Mouse (Mus musculus) retina, adult 2 months (tissue): ENCODE measurements around the gene Gpr137.

Experiments
- DNase-seq: peaks from one replicate; pipeline ENCODE4 v3.0.0-alpha.2; 2012; ENCODE audit warnings: low read depth, low spot score

Gpr137 gene

GRCm38 (mm10) chr19:6941372-6942248 lies 670 bp downstream of the Gpr137 start, which contains the start of gene Bad:
TSS of gene Bad (plus strand) at chr19:6941861.
- DNase-seq: peak; percentile 93

GRCm38 (mm10) chr19:6940396-6941351 lies 1.6 kb downstream of the Gpr137 start:
- DNase-seq: no peak

- DNase-seq: no peak
These were observed 2.9 kb downstream of the Gpr137 start for GRCm38 (mm10) chr19:6939106-6940002.

- DNase-seq: no peak
These were observed 4.5 kb downstream of the Gpr137 start for GRCm38 (mm10) chr19:6937541-6938465.

DNA sequence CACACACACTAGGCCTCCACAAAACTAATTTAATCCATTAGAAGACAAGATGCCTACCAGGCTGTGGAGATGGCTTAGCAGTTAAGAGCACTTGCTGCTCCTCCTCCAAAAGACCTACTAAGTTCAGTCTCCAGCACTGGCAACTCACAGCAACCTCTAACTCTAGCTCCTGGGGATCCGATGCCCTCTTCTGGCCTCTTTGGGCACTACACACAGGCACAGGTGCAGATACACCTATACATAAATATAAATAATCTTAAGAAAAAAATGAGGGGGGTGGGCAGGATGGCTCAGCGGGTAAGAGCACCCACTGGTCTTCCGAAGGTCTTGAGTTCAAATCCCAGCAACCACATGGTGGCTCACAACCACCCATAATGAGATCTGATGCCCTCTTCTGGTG lies 6.0 kb downstream of the Gpr137 start:
- no peak for DNase-seq

GRCm38 (mm10) chr19:6934195-6934977 lies 7.9 kb downstream of the Gpr137 start, which contains the start of gene Kcnk4:
TSS of gene Kcnk4 (minus strand) at chr19:6934515.
- no peak for DNase-seq

DNA sequence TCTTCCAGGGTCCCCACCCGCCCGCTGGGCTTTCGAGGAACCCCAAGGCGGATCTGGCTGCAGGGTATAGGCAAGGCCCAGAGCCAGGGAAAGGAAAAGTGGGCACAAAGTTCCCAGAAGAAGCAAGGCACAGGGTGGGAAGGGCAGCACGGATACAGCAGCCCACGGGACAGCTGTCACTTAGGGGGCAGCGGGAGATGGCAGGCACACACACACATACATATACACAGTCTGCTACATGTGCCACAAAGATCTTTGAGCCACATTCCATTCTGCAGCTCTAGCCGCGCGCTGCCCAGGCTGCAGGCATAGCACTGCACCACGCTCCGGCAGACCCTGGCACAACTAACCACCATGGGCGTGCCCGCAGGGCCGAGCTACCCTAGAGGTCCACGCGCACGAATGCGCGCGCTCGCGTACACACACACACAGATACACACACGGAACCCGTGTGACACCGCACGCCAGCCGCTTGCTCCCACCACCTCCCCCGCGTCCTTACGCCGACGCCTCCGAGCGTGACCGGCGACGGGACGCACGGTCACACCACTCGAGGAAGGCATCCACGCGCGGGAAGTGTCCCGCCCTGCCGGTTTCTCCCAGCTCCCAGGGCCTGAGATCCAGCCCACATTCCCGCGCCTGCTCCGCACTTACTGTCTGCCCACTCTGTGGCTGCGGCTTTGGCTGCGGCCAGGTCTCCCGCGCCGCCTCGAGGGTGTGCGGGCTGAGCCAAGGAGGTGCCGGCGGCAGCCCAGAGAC lies 8.7 kb downstream of the Gpr137 start:
- DNase-seq: no peak

- DNase-seq: no peak
These were observed 9.2 kb downstream of the Gpr137 start for GRCm38 (mm10) chr19:6933102-6933435.

DNA sequence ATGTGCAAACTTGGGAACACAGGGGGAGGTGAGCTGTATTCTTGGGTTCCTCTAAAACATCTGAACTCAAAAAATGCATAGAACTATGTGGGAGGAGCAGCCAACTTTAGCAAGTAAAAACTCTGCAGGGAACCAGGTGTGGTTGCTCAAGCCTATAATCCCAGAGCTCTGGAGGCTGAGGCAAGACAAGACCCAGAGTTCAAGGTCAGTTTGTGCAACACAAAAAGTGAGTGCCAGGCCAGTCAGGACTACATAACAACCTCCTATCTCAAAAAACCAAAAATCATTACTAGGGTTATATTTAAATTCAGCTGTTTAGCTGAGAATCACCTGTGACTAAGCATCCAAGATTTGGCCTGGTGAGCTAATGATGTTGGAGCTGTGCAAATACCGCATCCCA lies 10.3 kb downstream of the Gpr137 start:
- no peak for DNase-seq

DNA sequence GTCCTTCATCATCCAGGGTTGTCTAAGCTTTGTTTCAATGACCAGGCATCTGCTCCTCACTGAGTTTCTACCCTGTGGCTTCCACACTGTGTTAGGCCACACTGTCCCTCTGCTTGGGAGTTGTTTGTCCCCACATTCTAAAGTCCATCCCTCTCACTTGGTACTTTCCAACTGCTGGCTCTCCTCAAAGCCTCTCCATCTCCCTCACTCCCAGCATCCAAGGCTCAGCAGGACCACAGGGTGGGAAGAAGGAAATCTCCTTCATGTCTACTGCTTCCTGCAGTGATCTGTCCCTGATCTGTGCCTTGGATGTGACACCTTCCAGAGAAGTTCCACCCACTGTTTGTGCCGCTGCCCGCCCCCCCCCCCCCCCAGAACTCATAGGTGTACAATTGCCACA lies 11.3 kb downstream of the Gpr137 start:
- DNase-seq: no peak

DNA sequence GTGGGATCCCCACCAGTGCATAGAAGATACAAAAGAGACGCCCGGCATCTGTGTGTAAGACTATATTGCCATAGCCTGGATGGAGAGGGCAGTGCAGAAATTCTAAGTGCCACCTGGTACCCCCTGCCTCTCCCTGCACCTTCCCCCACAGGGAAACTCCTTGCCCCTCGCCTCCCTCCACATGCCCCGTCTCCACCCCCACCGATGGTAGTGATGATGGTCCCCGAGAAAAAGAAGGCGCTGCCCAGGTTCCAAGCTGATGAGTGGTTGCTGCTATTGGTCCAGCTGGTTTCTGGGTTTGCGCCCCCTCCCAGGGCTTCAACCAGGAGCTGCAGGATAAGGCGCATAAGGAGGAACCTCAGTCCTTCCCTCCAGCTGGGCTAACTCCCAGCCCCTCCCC lies 14.2 kb downstream of the Gpr137 start:
- no peak for DNase-seq

GRCm38 (mm10) chr19:6926559-6927255 lies 15.6 kb downstream of the Gpr137 start:
- no peak for DNase-seq

DNA sequence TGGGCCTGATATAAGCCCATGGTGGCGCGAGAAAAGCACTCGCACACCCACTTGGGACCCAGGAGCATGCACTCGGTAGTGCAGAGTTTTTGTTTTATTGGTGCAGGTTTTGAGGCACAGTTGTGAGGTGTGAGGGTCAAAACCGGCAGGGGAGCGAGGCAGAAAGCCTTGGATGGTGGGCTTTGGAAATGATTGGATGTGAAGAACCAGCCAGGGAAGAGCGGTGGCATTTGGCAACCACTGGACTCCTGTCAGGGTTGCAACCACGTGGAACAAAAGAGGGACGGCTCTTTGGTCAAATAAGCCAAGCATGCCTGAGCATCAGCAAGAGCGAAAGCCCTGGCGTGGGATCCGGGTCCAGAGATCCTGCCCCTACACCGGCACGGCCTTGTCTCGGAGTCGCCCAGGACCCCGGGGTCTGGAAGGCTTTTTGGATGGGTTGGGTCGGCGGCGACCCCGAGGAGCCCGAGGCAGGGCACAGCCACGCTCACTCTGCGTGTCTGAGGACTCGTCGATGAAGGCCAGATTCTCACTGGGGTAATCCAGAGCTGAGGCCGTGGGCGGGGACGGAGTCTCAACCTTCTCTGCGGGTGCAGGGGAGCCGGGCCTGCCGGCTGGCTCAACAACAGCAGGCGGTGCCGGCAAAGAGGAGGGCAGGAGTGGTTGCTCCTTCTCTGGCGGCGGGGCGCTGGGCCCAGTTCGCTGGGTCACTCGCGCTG lies 16.5 kb downstream of the Gpr137 start:
- DNase-seq: no peak

GRCm38 (mm10) chr19:6925307-6925573 lies 17.0 kb downstream of the Gpr137 start, which contains the start of gene Catsperz:
TSS of gene Catsperz (minus strand) at chr19:6925380.
- no peak for DNase-seq

DNA sequence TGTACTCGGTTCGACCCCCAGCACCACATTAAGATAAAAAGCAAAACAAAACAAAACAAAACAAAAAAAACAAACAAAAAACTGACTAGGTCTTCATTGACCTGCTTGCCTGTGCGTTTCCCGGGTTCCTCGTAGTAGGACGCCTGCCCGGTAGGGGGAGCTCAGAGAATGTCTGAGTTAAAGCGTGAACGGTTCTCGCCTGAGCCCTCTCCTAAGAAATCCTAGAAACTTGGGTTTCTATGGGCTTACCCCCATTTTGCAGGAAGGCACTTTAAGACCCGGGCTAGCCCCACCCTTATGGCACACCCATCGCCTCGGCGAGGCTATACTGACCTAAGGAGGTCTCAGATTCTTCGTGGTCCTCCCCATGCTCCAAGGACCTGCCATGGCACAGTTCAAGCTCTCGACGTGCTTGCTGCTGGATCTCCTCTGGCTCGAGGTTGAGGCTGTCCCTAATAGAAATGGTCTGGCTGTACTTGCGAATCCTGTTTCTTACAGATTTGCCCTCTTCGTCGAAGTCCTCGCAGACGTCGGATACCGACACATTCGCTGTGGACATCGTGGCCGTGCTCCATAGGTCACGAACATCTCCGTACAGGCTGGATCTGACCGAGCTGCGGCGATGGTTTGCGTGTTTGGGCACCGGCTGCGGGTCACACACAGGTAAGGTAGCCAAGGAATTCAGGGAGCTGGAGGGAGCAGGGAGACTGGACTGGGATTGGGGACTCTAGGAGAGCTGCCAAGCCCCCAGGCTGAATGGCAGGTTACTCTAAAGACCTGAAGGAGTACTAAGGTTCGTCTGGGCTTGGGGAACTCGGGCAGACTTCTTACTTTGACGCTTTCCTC lies 17.6 kb downstream of the Gpr137 start:
- DNase-seq: no peak

GRCm38 (mm10) chr19:6922901-6923735 lies 19.2 kb downstream of the Gpr137 start:
- no peak for DNase-seq
